Mouse (Mus musculus): Measurements from ENCODE around the gene Tlr5. TPM values are rescaled to one million over a fixed set of nuclear protein-coding genes. Genes with fewer than 3 reads are reported as not detected.
A peak's percentile ranks its signal among the peaks of the same experiment; 100 is the strongest.

Gene Tlr5
- polyA plus RNA-seq, 1 experiment from 2014 or later, result 0.24 TPM

GRCm38 (mm10) chr1:182991002-182991778 lies 36.6 kb downstream of the Tlr5 start:
- H3K9me3 ChIP-seq (ENCODE audit: control insufficient read depth, low read length), result no peaks in the 10 kb centered on the region
- H3K4me3 ChIP-seq (ENCODE audit: low read depth, low read length), result no peak overlapping the region
- ATAC-seq (ENCODE audit: low read depth), result peak; percentile 54; the same call in 1 of the 2 replicates
- H3K27ac ChIP-seq (ENCODE audit: low read depth, low read length), result no peak overlapping the region
- H3K4me1 ChIP-seq (ENCODE audit: control insufficient read depth, insufficient read depth, low read length), result no peaks in the 10 kb centered on the region
- no peaks in the 10 kb centered on the region for H3K36me3 ChIP-seq (ENCODE audit: control insufficient read depth, insufficient read depth, low read length)
- WGBS, result 18% methylated on average over 7 of the region's 7 CpGs
- H3K9ac ChIP-seq (replicated peaks; ENCODE audit: low read depth, low read length), result no peak overlapping the region
- no peaks in the 10 kb centered on the region for H3K27me3 ChIP-seq (ENCODE audit: control insufficient read depth, insufficient read depth, low read length)
- no peak overlapping the region for H3K4me2 ChIP-seq (ENCODE audit: low read depth, low read length)

Other genes starting within 250 kb of the Tlr5 start
- gene Ccdc185, start 205.6 kb upstream of the Tlr5 start, polyA plus RNA-seq (2014; fragmentation: Nextera tagmentation; extraction: Ambion mirVana), result not detected in 2 replicates
- 88.5 and 98.3 TPM in 2 replicates for gene Susd4, start 190.9 kb upstream of the Tlr5 start, polyA plus RNA-seq (2014; fragmentation: Nextera tagmentation; extraction: Ambion mirVana)

All from neural tube, embryonic 14.5 days (tissue).